Mouse (Mus musculus) limb, embryonic 15.5 days (tissue): ENCODE results near the gene Wt1. TPM values are rescaled to one million over a fixed set of nuclear protein-coding genes. Genes with fewer than 3 reads are reported as not detected.
A peak's percentile ranks its signal among the peaks of the same experiment; 100 is the strongest.

Experiments
- ATAC-seq: fragments of 200-750 bp; cut with Nextera tagmentation; 2 replicates; pipeline ENCODE4 v1.8.0; 2017; ENCODE audit warnings: low read depth, moderate TSS enrichment; ENCODE audit not compliant: insufficient number of reproducible peaks, low FRiP score, low TSS enrichment
- H3K27ac ChIP-seq: fragments of 300-500 bp; sonication (generic); 2 replicates; pipeline ENCODE4 v1.5.1; 2015; ENCODE audit warnings: moderate library complexity, mild to moderate bottlenecking, inconsistent platforms
- H3K27me3 ChIP-seq: fragments of 300-500 bp; sonication (generic); 2 replicates; pipeline ENCODE4 v1.6.1; 2015; ENCODE audit warnings: inconsistent platforms
- H3K36me3 ChIP-seq: fragments of 300-500 bp; sonication (generic); 2 replicates; pipeline ENCODE4 v1.6.1; 2015; ENCODE audit warnings: inconsistent platforms
- H3K4me1 ChIP-seq: fragments of 300-500 bp; sonication (generic); 2 replicates; pipeline ENCODE4 v1.6.1; 2015; ENCODE audit warnings: inconsistent platforms
- H3K4me2 ChIP-seq: fragments of 300-500 bp; sonication (generic); 2 replicates; pipeline ENCODE4 v1.6.1; 2015; ENCODE audit warnings: mild to moderate bottlenecking, inconsistent platforms
- H3K4me3 ChIP-seq: fragments of 300-500 bp; sonication (generic); 2 replicates; pipeline ENCODE4 v1.5.1; 2015; ENCODE audit warnings: mild to moderate bottlenecking, inconsistent platforms
- H3K9ac ChIP-seq: fragments of 300-500 bp; sonication (generic); 2 replicates; pipeline ENCODE4 v1.6.1; 2015; ENCODE audit warnings: inconsistent platforms
- H3K9me3 ChIP-seq: fragments of 300-500 bp; sonication (generic); 2 replicates; pipeline ENCODE4 v1.6.1; 2016; ENCODE audit warnings: inconsistent platforms
- WGBS: fragments of 180-500 bp; shearing (Covaris S2); methylation state at CpG from one replicate; pipeline ENCODE4 v1.1.7; 2015; 5-methylcytosine and 5-hydroxymethylcytosine counted together
- polyA plus RNA-seq: library from polyadenylated mRNA; unstranded; fragments of >200 nt; fragmentation: Nextera tagmentation; extraction: Ambion mirVana; gene quantifications from 2 replicates; pipeline ENCODE4 v1.2.1, GENCODE M21; 2015

The Wt1 gene
- polyA plus RNA-seq, 1 experiment from 2014 or later, result 0.51 TPM

DNA sequence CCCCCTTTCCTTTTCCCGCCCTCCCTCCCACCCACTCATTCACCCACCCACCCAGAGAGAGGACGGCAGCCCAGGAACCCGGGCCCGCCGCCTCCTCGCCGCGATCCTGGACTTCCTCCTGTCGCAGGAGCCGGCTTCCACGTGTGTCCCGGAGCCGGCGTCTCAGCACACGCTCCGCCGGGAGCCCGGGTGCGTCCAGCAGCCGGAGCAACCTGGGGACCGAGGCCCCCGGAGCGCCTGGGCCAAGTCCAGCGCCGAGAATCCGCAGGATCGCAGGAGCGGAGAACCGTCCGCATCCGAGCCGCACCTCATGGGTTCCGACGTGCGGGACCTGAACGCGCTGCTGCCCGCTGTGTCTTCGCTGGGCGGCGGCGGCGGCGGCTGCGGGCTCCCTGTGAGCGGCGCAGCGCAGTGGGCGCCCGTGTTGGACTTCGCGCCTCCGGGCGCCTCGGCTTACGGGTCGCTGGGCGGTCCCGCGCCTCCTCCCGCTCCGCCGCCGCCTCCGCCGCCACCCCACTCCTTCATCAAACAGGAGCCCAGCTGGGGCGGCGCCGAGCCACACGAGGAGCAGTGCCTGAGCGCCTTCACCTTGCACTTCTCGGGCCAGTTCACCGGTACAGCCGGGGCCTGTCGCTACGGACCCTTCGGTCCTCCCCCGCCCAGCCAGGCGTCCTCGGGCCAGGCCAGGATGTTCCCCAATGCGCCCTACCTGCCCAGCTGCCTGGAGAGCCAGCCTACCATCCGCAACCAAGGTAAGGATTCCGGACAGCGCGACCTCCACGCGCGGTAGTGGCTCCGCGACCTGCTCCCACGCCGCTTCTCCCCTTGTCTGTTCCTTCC lies 582 bp downstream of the Wt1 start:
- no peak overlapping the region for H3K9ac ChIP-seq
- no peak for ATAC-seq
- H3K4me1 ChIP-seq, result peaks cover 39% of the 10 kb centered on the region

GRCm38 (mm10) chr2:105127531-105128480 lies 1.5 kb downstream of the Wt1 start:
- ATAC-seq, result no peak
- Histone ChIP-seq H3K27ac (no peak overlapping the region), H3K9me3 (no peaks in the 10 kb centered on the region), H3K9ac (no peak overlapping the region), H3K4me1 (peaks cover 37% of the 10 kb centered on the region), H3K4me2 (peak overlapping the region; percentile 52), H3K36me3 (no peaks in the 10 kb centered on the region), H3K27me3 (peaks cover 97% of the 10 kb centered on the region), H3K4me3 (peak overlapping the region; percentile 30)
- 1% methylated on average over 52 of the region's 52 CpGs for WGBS

More for the DNA sequence above, 582 bp downstream of the Wt1 start:
- peak overlapping the region; percentile 52 for H3K4me2 ChIP-seq
- H3K36me3 ChIP-seq, result no peaks in the 10 kb centered on the region
- peaks cover 95% of the 10 kb centered on the region for H3K27me3 ChIP-seq
- no peak overlapping the region for H3K27ac ChIP-seq
- WGBS, result under 1% methylated on average over 88 of the region's 92 CpGs
- peak overlapping the region; percentile 30 for H3K4me3 ChIP-seq
- H3K9me3 ChIP-seq, result no peaks in the 10 kb centered on the region

DNA sequence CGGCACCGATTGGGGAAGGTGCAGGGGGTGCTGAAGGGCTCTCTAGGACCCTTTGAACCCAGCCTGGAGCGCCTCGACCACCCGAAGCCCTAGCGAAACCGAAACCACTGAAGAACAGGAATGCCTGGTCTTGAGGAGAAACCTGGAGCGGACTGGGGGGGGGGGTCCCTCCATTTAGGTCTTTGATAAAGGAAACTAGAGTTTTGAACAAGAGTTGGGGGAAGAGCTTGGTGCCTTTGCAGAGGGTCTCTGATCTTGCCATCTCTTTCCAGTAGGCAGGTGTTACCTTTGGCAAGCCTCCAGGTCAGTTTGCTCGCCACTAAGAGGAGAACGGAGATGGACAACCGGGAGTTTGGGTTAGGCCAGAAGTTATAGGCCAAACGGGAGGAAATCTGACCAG lies 2.2 kb downstream of the Wt1 start:
- Histone ChIP-seq H3K27ac (no peak overlapping the region), H3K9ac (no peak overlapping the region)
- 4% methylated on average over 12 of the region's 12 CpGs for WGBS

DNA sequence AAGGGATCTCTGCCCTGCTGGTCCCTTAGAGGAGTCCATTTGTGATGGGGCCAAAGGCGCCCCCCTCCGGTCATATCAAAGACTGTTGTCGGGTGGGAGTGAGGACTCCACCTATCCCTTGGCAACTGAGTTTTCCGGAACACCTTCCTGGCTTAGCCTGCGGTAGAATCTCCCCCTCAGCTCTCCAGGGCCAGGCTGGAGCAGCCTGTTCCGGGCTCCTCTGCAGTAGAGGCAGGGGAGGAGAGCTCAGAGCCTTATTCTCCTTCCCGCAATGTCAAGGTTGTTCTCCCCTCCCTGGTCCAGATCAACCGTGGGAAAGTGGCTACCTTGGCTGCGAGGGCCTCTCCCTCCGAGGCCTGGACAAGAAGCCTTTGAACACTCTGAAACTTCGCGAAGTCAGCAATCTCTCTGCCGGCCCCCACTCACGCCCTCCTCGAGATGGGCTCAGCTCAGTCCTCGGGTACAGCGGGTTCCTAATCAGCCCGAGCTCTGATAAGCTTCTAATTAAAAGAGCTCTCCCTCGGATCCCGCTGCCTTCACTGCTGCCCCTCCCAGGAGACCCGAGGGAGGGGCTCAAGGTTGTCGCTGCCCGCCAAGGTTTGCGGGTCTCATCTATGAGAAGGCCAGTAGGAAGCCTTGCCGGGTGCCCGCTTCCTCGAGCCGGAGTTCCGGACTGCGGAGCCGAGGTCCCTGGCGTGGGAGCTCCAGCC lies 4.2 kb downstream of the Wt1 start:
- WGBS, result 4% methylated on average over 32 of the region's 32 CpGs
- H3K27me3 ChIP-seq, result peaks cover 98% of the 10 kb centered on the region
- H3K4me2 ChIP-seq, result no peak overlapping the region
- H3K27ac ChIP-seq, result no peak overlapping the region
- no peaks in the 10 kb centered on the region for H3K36me3 ChIP-seq
- peaks cover 37% of the 10 kb centered on the region for H3K4me1 ChIP-seq
- ATAC-seq, result no peak
- peak overlapping the region; percentile 3; the same call in 1 of the 2 replicates for H3K4me3 ChIP-seq
- no peaks in the 10 kb centered on the region for H3K9me3 ChIP-seq
- H3K9ac ChIP-seq, result no peak overlapping the region

More for the DNA sequence above, 2.2 kb downstream of the Wt1 start:
- Histone ChIP-seq H3K4me3 (no peak overlapping the region), H3K9me3 (no peaks in the 10 kb centered on the region), H3K4me1 (peaks cover 39% of the 10 kb centered on the region), H3K4me2 (no peak overlapping the region), H3K27me3 (peaks cover 97% of the 10 kb centered on the region), H3K36me3 (no peaks in the 10 kb centered on the region)
- no peak for ATAC-seq

DNA sequence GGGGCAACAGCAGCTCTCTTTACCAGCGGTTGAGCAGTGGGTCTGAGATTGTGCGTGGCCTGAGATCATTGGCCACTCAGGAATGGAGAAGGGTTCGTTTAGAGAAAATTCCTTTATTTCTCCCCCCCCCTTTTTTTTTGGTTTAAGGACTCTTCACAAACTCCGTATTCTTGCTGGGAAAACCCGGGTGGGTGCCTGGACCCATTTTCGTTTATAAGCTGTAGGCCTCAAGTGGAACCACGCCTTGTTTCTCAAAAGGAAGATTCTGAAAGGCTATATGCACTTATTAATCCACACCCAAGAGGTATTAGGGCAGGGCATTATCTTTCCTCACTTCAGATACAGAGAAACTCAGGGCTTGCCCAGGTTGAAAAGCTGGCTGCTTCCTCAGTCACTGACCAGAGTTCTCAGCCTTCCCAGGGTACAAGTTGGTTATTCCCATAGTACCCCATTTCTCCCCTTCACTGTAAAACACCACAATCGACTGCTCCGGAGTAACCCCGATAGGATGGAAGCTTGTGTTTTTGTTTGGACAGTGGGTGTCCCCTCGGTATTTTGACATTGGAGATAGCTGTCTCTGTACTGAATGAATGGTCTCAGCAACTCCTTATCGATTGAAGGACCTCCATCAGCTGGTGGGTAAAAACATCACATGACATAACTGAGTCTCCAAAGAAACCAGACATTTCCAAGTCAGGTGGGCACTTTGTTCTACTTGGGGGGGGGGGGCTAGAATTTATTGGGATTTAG lies 4.9 kb downstream of the Wt1 start:
- H3K9ac ChIP-seq, result no peak overlapping the region
- no peak overlapping the region for H3K4me2 ChIP-seq
- H3K9me3 ChIP-seq, result no peaks in the 10 kb centered on the region
- no peaks in the 10 kb centered on the region for H3K36me3 ChIP-seq
- H3K4me3 ChIP-seq, result no peak overlapping the region
- peaks cover 98% of the 10 kb centered on the region for H3K27me3 ChIP-seq
- 10% methylated on average over 12 of the region's 12 CpGs for WGBS
- no peak overlapping the region for H3K27ac ChIP-seq
- no peak for ATAC-seq
- H3K4me1 ChIP-seq, result peaks cover 32% of the 10 kb centered on the region

DNA sequence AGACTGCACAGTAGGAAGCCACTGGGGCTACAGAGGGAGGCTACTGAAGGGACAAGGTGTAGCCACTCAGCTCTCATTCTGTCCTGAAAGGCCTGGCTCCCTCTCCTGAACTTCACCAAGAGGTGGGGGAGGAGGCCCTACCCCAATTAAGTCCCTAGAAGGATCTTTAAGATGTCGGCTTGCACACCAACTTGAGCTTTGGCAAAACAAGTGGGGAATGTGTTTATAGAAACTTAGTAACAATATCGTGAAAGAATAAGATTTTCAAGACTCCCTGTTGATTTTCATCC lies 5.4 kb downstream of the Wt1 start:
- Histone ChIP-seq H3K9ac (no peak overlapping the region), H3K27me3 (peaks cover 98% of the 10 kb centered on the region), H3K4me2 (no peak overlapping the region), H3K4me3 (no peak overlapping the region), H3K9me3 (no peaks in the 10 kb centered on the region), H3K36me3 (no peaks in the 10 kb centered on the region), H3K27ac (no peak overlapping the region), H3K4me1 (peaks cover 27% of the 10 kb centered on the region)
- 8% methylated on average over 2 of the region's 2 CpGs for WGBS
- no peak for ATAC-seq

DNA sequence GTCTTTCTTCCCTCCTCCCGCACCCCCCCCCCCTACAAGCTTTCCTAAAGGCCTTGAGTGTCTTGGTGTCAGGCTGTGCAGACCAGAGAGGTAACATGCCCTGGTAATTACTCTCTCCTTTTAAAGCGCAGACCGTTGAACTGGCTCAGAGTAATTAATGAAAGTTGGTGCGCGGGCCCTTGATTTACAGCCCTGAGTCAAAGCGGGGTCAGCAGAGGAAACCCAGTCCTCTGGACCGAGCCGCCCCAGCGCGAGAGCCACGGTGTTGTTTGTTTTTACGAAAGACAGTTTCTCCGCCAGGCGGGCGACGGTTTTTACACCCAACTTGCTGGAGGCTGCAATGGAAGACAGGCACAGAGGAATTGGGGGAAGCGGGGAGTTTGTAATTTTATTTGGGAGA lies 6.0 kb downstream of the Wt1 start:
- no peak overlapping the region for H3K27ac ChIP-seq
- H3K9me3 ChIP-seq, result no peaks in the 10 kb centered on the region
- no peak overlapping the region for H3K4me3 ChIP-seq
- no peak overlapping the region for H3K9ac ChIP-seq
- peaks cover 22% of the 10 kb centered on the region for H3K4me1 ChIP-seq
- no peak for ATAC-seq
- H3K36me3 ChIP-seq, result no peaks in the 10 kb centered on the region
- 3% methylated on average over 16 of the region's 17 CpGs for WGBS
- H3K4me2 ChIP-seq, result no peak overlapping the region
- peaks cover 98% of the 10 kb centered on the region for H3K27me3 ChIP-seq

GRCm38 (mm10) chr2:105132933-105133795 lies 6.8 kb downstream of the Wt1 start:
- 2% methylated on average over 43 of the region's 43 CpGs for WGBS
- ATAC-seq, result no peak
- Histone ChIP-seq H3K27me3 (peaks cover 99% of the 10 kb centered on the region), H3K4me3 (no peak overlapping the region), H3K27ac (no peak overlapping the region), H3K4me1 (peaks cover 15% of the 10 kb centered on the region), H3K4me2 (no peak overlapping the region), H3K9ac (no peak overlapping the region), H3K9me3 (no peaks in the 10 kb centered on the region), H3K36me3 (no peaks in the 10 kb centered on the region)

GRCm38 (mm10) chr2:105134296-105134695 lies 8.0 kb downstream of the Wt1 start:
- Histone ChIP-seq H3K4me3 (no peak overlapping the region), H3K27me3 (peaks cover 99% of the 10 kb centered on the region), H3K9ac (no peak overlapping the region), H3K27ac (no peak overlapping the region), H3K9me3 (no peaks in the 10 kb centered on the region), H3K4me1 (peaks cover 15% of the 10 kb centered on the region), H3K4me2 (no peak overlapping the region), H3K36me3 (no peaks in the 10 kb centered on the region)
- WGBS, result under 1% methylated on average over 19 of the region's 19 CpGs
- ATAC-seq, result no peak

DNA sequence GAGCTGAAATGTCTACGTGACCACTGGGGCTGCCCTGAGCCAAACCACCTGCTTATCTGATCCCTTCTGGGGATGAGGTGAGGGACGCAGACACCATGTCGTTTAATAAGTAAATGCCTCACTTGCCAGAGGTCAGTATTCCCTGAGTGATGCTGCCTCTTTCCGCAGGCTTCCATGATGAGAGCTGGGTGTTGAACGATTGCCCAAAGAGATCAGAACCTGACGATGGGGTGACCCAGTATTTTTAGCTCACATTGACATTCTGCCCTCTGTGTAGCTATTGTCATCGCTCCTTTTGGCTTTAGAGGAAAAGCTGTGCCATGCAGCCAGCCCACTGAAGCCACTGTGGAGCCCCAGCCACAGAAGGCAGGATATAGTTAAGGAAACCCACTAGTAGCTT lies 13.1 kb downstream of the Wt1 start:
- H3K4me2 ChIP-seq, result no peak overlapping the region
- no peak overlapping the region for H3K9ac ChIP-seq
- H3K4me3 ChIP-seq, result no peak overlapping the region
- H3K27ac ChIP-seq, result no peak overlapping the region
- no peaks in the 10 kb centered on the region for H3K36me3 ChIP-seq
- peaks cover under 1% of the 10 kb centered on the region; the same call in 1 of the 2 replicates for H3K4me1 ChIP-seq
- H3K27me3 ChIP-seq, result peaks cover 66% of the 10 kb centered on the region
- no peak for ATAC-seq
- no peaks in the 10 kb centered on the region for H3K9me3 ChIP-seq
- 75% methylated on average over 7 of the region's 7 CpGs for WGBS
